Mouse (Mus musculus) gastrocnemius, postnatal 10 days (tissue): ENCODE data around the gene Ntf3. TPM values are rescaled to one million over a fixed set of nuclear protein-coding genes. Genes with fewer than 3 reads are reported as not detected.

ENCODE experiments used
- DNase-seq: peaks from one replicate; pipeline ENCODE4 v3.0.0; 2021; ENCODE audit warnings: mixed read lengths
- total RNA-seq, 2 experiments: library from RNA; stranded (reverse); gene quantifications; 2 replicates each; pipeline ENCODE4 v1.2.3; 2021

The Ntf3 gene
- total RNA-seq, 2 experiments from 2014 or later: 2.1 to 2.9 TPM

- no peak for DNase-seq
Observed at GRCm38 (mm10) chr6:126105083-126105740, 61.5 kb downstream of the Ntf3 start.

- no peak for DNase-seq
Observed at GRCm38 (mm10) chr6:126102571-126102970, 64.1 kb downstream of the Ntf3 start.

- DNase-seq: no peak
Observed at GRCm38 (mm10) chr6:126102007-126102406, 64.7 kb downstream of the Ntf3 start.

- DNase-seq: peak; percentile 37
Observed at GRCm38 (mm10) chr6:126100579-126100978, 66.1 kb downstream of the Ntf3 start.

GRCm38 (mm10) chr6:126097471-126097870 is 69.2 kb downstream of the Ntf3 start:
- no peak for DNase-seq

GRCm38 (mm10) chr6:126096085-126096484 is 70.6 kb downstream of the Ntf3 start:
- no peak for DNase-seq

- no peak for DNase-seq
Observed at GRCm38 (mm10) chr6:126095041-126095440, 71.7 kb downstream of the Ntf3 start.

- no peak for DNase-seq
Observed at GRCm38 (mm10) chr6:126092026-126092425, 74.7 kb downstream of the Ntf3 start.

GRCm38 (mm10) chr6:126090063-126090462 is 76.6 kb downstream of the Ntf3 start:
- DNase-seq: no peak

GRCm38 (mm10) chr6:126088489-126089265 is 78.0 kb downstream of the Ntf3 start:
- no peak for DNase-seq

- DNase-seq: no peak
Observed at GRCm38 (mm10) chr6:126086321-126086950, 80.3 kb downstream of the Ntf3 start.

GRCm38 (mm10) chr6:126080531-126080930 is 86.2 kb downstream of the Ntf3 start:
- DNase-seq: no peak

GRCm38 (mm10) chr6:126057706-126058105 is 109.0 kb downstream of the Ntf3 start:
- no peak for DNase-seq

- DNase-seq: no peak
Observed at GRCm38 (mm10) chr6:126053136-126053535, 113.6 kb downstream of the Ntf3 start.
